Mouse (Mus musculus) stomach, postnatal 0 days (tissue): ENCODE measurements around the gene Dhrs3. TPM values are rescaled to one million over a fixed set of nuclear protein-coding genes. Genes with fewer than 3 reads are reported as not detected.
A peak's percentile ranks its signal among the peaks of the same experiment; 100 is the strongest.

ENCODE experiments used
- ATAC-seq: fragments of 200-750 bp; cut with Nextera tagmentation; 2 replicates; pipeline ENCODE4 v1.8.0; 2017; ENCODE audit not compliant: low FRiP score, low TSS enrichment
- DNase-seq: peaks from one replicate; pipeline ENCODE4 v3.0.0-alpha.2; 2016; ENCODE audit warnings: low spot score
- H3K27ac ChIP-seq: fragments of 300-500 bp; sonication (generic); replicated peaks from 2 replicates; pipeline ENCODE4 v1.5.1; 2014; ENCODE audit warnings: mild to moderate bottlenecking, control low read depth
- H3K27me3 ChIP-seq: fragments of 300-500 bp; sonication (generic); 2 replicates; pipeline ENCODE4 v1.6.1; 2014; ENCODE audit warnings: low read length; ENCODE audit not compliant: control insufficient read depth, insufficient read depth
- H3K36me3 ChIP-seq: fragments of 300-500 bp; sonication (generic); 2 replicates; pipeline ENCODE4 v1.6.1; 2014; ENCODE audit warnings: low read length, mixed read lengths; ENCODE audit not compliant: control insufficient read depth, insufficient read depth
- H3K4me1 ChIP-seq: fragments of 300-500 bp; sonication (generic); replicated peaks from 2 replicates; pipeline ENCODE4 v1.6.1; 2014; ENCODE audit warnings: antibody characterized with exemption; ENCODE audit not compliant: control insufficient read depth, insufficient read depth
- H3K4me2 ChIP-seq: fragments of 300-500 bp; sonication (generic); replicated peaks from 2 replicates; pipeline ENCODE4 v1.6.1; 2014; ENCODE audit warnings: low read depth, mild to moderate bottlenecking, control low read depth, moderate library complexity
- H3K4me3 ChIP-seq: fragments of 300-500 bp; sonication (generic); 2 replicates; pipeline ENCODE4 v1.5.1; 2014; ENCODE audit warnings: low read depth, low read length, control low read depth
- H3K9ac ChIP-seq: fragments of 300-500 bp; sonication (generic); 2 replicates; pipeline ENCODE4 v1.6.1; 2014; ENCODE audit warnings: mild to moderate bottlenecking, low read length, control low read depth, mixed read lengths
- H3K9me3 ChIP-seq: fragments of 300-500 bp; sonication (generic); 2 replicates; pipeline ENCODE4 v1.6.1; 2016; ENCODE audit warnings: low read length; ENCODE audit not compliant: control insufficient read depth
- CTCF ChIP-seq: IDR thresholded peaks from 2 replicates; pipeline ENCODE4 v1.5.1; 2016; ENCODE audit warnings: antibody characterized with exemption, low read depth, mild to moderate bottlenecking, moderate library complexity
- EP300 ChIP-seq: optimal IDR thresholded peaks from 2 replicates; pipeline ENCODE3; 2016; ENCODE audit warnings: antibody characterized with exemption
- WGBS: fragments of 180-500 bp; shearing (Covaris S2); extraction: QIAGEN DNeasy Blood & Tissue Kit; methylation state at CpG from one replicate; pipeline ENCODE4 v1.1.7; 2014; 5-methylcytosine and 5-hydroxymethylcytosine counted together
- polyA plus RNA-seq: library from polyadenylated mRNA; unstranded; fragments of >200 nt; fragmentation: Nextera tagmentation; extraction: Ambion mirVana; gene quantifications from 2 replicates; pipeline ENCODE4 v1.2.1, GENCODE M21; 2015

The Dhrs3 gene
- polyA plus RNA-seq = 103 and 106 TPM in 2 replicates

DNA sequence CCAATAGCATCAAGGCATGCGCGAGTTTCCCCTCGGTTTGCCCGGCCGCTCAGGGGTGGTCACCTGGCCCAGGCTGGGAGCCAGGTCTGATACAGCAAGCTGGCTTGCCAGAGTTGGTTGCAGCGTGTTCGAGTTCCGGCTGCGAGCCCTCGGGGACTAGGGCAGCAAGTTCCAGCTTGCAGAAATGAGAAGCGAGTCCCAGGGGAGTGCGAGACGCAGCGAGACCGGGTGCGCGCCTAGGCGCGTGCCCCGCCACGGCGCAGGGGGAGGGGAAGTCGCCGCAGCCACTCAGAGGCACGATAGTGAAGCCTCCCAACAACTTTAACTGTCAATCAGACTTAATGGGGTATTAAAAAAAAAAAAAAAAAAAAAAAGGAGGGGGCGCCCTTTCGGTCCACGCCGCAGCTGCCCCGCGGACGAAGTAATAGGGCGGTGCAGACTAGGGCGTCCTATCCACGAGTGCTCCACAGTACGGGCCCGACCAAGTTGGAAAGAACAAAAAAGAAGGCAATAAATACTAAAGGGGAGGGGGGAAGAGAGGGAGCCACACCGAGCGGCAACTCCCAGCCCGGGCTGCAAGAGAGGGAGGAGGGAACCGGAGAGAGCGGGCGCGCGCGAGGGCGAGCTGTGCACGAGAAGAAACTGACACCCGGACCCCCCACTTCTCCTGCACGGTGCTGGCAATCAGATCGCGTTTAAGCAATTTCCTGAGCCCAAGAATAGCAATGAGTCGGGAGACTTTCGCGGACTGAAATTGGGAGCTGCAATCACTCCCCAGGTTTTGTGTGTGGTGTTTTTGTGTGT, at the start of gene Dhrs3:
Dhrs3 (plus strand) TSS at position 695 of the 804 bp plus-strand sequence.
- Histone ChIP-seq H3K27me3 (no peaks in the 10 kb centered on the region), H3K4me2 (peak within 1 kb of the TSS; percentile 84), H3K27ac (peak within 1 kb of the TSS; percentile 96), H3K4me3 (peak within 1 kb of the TSS; percentile 72), H3K4me1 (peaks cover 22% of the 10 kb centered on the region), H3K36me3 (no peaks in the 10 kb centered on the region), H3K9ac (peak within 1 kb of the TSS; percentile 86), H3K9me3 (no peaks in the 10 kb centered on the region)
- peak; percentile 88 for DNase-seq
- WGBS = 1% methylated on average over 54 of the region's 55 CpGs
- TF ChIP-seq EP300 (no peak), CTCF (peak; percentile 25; the same call in 1 of the 2 replicates)
- peak; percentile 68 for ATAC-seq

DNA sequence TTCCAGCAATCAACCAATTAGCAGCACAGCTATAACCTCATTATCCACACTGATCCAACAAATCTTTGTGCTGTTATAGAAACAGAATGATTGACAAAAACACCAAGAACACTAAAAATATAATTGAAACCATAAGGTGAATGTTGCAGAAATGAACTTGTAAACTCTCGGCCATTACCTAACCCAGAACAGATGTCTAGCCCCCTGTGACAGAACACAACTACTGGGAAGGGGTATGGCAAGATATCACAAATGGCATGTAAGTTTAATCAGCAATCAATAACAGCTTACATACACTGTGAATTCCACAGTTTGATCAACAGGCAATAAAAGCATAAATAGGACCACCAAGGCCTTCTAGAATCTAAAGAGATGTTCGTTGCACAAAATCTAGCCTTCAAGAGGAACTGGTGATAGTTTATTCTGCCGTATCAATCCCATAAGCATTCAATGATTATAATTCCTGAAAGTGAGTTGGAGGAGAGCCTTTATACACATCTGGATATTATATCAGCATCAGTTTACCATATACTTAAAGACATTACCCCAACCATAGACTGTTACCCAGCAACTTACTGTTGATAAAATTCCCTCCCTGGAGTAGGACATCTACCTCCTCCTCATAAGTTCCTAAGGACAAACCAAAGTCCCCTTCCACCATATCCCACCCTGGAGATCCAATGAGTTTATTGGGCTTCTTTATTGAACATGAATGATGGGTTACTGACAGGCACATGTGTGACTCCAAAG, 30.7 kb upstream of the Dhrs3 start:
- ATAC-seq = no peak
- 92% methylated on average over 3 of the region's 3 CpGs for WGBS

GRCm38 (mm10) chr4:144867926-144868325, 24.7 kb upstream of the Dhrs3 start:
- 69% methylated on average over 5 of the region's 5 CpGs for WGBS
- H3K4me2 ChIP-seq = no peak overlapping the region
- no peak overlapping the region for H3K9ac ChIP-seq
- DNase-seq (no peak), ATAC-seq (no peak)
- H3K4me1 ChIP-seq = no peaks in the 10 kb centered on the region
- no peaks in the 10 kb centered on the region for H3K9me3 ChIP-seq
- no peaks in the 10 kb centered on the region for H3K36me3 ChIP-seq
- TF ChIP-seq EP300 (no peak), CTCF (no peak)
- no peaks in the 10 kb centered on the region for H3K27me3 ChIP-seq
- H3K27ac ChIP-seq = no peak overlapping the region
- no peak overlapping the region for H3K4me3 ChIP-seq

More for the DNA sequence above, 30.7 kb upstream of the Dhrs3 start:
- Histone ChIP-seq H3K4me3 (no peak overlapping the region), H3K4me2 (no peak overlapping the region), H3K9ac (no peak overlapping the region), H3K4me1 (no peaks in the 10 kb centered on the region), H3K27me3 (no peaks in the 10 kb centered on the region), H3K9me3 (no peaks in the 10 kb centered on the region), H3K27ac (no peak overlapping the region), H3K36me3 (no peaks in the 10 kb centered on the region)
- TF ChIP-seq EP300 = no peak
- no peak for TF ChIP-seq CTCF
- DNase-seq = no peak

GRCm38 (mm10) chr4:144868584-144868983, 24.0 kb upstream of the Dhrs3 start:
- Histone ChIP-seq H3K27ac (no peak overlapping the region), H3K4me2 (no peak overlapping the region), H3K9ac (no peak overlapping the region), H3K9me3 (no peaks in the 10 kb centered on the region), H3K4me1 (no peaks in the 10 kb centered on the region), H3K4me3 (no peak overlapping the region), H3K27me3 (no peaks in the 10 kb centered on the region), H3K36me3 (no peaks in the 10 kb centered on the region)
- ATAC-seq = no peak
- no peak for TF ChIP-seq EP300
- TF ChIP-seq CTCF = no peak
- WGBS = 61% methylated on average over 4 of the region's 4 CpGs
- no peak for DNase-seq

DNA sequence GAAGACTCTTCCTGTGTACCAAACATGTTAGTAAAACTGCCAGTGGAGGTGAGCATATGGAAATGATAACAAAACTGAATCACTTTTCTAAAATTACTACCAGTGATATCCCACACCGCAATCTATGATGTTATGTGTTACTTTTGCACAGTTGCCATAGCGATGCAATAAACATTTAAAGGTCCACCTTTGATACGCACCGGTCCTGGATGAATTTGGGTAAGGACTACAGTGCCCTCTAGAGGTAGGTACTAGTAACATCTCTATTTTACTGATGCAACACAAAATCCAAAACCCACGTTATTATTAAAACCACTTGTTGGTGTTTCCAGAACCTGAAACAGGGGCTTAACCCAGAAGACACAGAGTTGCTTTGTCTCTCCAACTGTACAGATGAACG, 19.7 kb upstream of the Dhrs3 start:
- no peak overlapping the region for H3K4me3 ChIP-seq
- ATAC-seq (no peak), DNase-seq (no peak)
- no peaks in the 10 kb centered on the region for H3K9me3 ChIP-seq
- no peak overlapping the region for H3K4me2 ChIP-seq
- no peaks in the 10 kb centered on the region for H3K27me3 ChIP-seq
- H3K9ac ChIP-seq = no peak overlapping the region
- WGBS = 42% methylated on average over 6 of the region's 6 CpGs
- no peaks in the 10 kb centered on the region for H3K4me1 ChIP-seq
- no peaks in the 10 kb centered on the region for H3K36me3 ChIP-seq
- TF ChIP-seq CTCF = peak; percentile 70
- TF ChIP-seq EP300 = no peak
- H3K27ac ChIP-seq = no peak overlapping the region

GRCm38 (mm10) chr4:144875576-144876093, 17.0 kb upstream of the Dhrs3 start:
- Histone ChIP-seq H3K27me3 (no peaks in the 10 kb centered on the region), H3K4me2 (no peak overlapping the region), H3K9ac (no peak overlapping the region), H3K4me3 (no peak overlapping the region), H3K27ac (no peak overlapping the region), H3K4me1 (no peaks in the 10 kb centered on the region), H3K36me3 (no peaks in the 10 kb centered on the region), H3K9me3 (no peaks in the 10 kb centered on the region)
- TF ChIP-seq CTCF (no peak), EP300 (no peak)
- DNase-seq (no peak), ATAC-seq (no peak)
- WGBS = 63% methylated on average over 2 of the region's 2 CpGs
